Mouse (Mus musculus) midbrain, embryonic 14.5 days (tissue): Measurements from ENCODE around the gene Cdh20. TPM values are rescaled to one million over a fixed set of nuclear protein-coding genes. Genes with fewer than 3 reads are reported as not detected.

Source experiments
- ATAC-seq: fragments of 200-750 bp; cut with Nextera tagmentation; 2 replicates; pipeline ENCODE4 v1.8.0; 2017; ENCODE audit warnings: moderate number of reproducible peaks, moderate library complexity; ENCODE audit not compliant: low FRiP score, low TSS enrichment
- DNase-seq: peaks from one replicate; pipeline ENCODE4 v3.0.0-alpha.2; 2015
- H3K27ac ChIP-seq: fragments of 300-500 bp; sonication (generic); replicated peaks from 2 replicates; pipeline ENCODE4 v1.5.1; 2014; ENCODE audit warnings: mild to moderate bottlenecking, low read depth, low read length, moderate library complexity
- H3K27me3 ChIP-seq: fragments of 300-500 bp; sonication (generic); 2 replicates; pipeline ENCODE4 v1.6.1; 2014; ENCODE audit warnings: low read length, control low read depth, mixed read lengths; ENCODE audit not compliant: control insufficient read depth, insufficient read depth
- H3K36me3 ChIP-seq: fragments of 300-500 bp; sonication (generic); 2 replicates; pipeline ENCODE4 v1.6.1; 2014; ENCODE audit warnings: low read length, control low read depth; ENCODE audit not compliant: control insufficient read depth, insufficient read depth
- H3K4me1 ChIP-seq: fragments of 300-500 bp; sonication (generic); 2 replicates; pipeline ENCODE4 v1.6.1; 2014; ENCODE audit warnings: mild to moderate bottlenecking, antibody characterized with exemption, low read length, control low read depth; ENCODE audit not compliant: control insufficient read depth, insufficient read depth
- H3K4me2 ChIP-seq: fragments of 300-500 bp; sonication (generic); 2 replicates; pipeline ENCODE4 v1.6.1; 2014; ENCODE audit warnings: mild to moderate bottlenecking, low read length, moderate library complexity
- H3K4me3 ChIP-seq: fragments of 300-500 bp; sonication (generic); replicated peaks from 2 replicates; pipeline ENCODE4 v1.5.1; 2014; ENCODE audit warnings: low read depth, low read length
- H3K9ac ChIP-seq: fragments of 300-500 bp; sonication (generic); replicated peaks from 2 replicates; pipeline ENCODE4 v1.6.1; 2014; ENCODE audit warnings: mild to moderate bottlenecking, low read length, moderate library complexity
- H3K9me3 ChIP-seq: fragments of 300-500 bp; sonication (generic); 2 replicates; pipeline ENCODE4 v1.6.1; 2016; ENCODE audit warnings: low read length, control low read depth, mixed read lengths; ENCODE audit not compliant: control insufficient read depth
- WGBS: fragments of 180-500 bp; shearing (Covaris S2); extraction: QIAGEN DNeasy Blood & Tissue Kit; methylation state at CpG from one replicate; pipeline ENCODE4 v1.1.7; 2014; 5-methylcytosine and 5-hydroxymethylcytosine counted together
- polyA plus RNA-seq: library from polyadenylated mRNA; unstranded; fragments of >200 nt; fragmentation: Nextera tagmentation; extraction: Ambion mirVana; gene quantifications from 2 replicates; pipeline ENCODE4 v1.2.1, GENCODE M21; 2014

Cdh20 gene
- polyA plus RNA-seq: 1.4 and 1.8 TPM in 2 replicates

GRCm38 (mm10) chr1:104768371-104769249 lies at the start of gene Cdh20:
Gene Cdh20 (plus strand): TSS chr1:104768529.
- Histone ChIP-seq H3K27me3 (no peaks in the 10 kb centered on the region), H3K4me3 (peak within 1 kb of the TSS; percentile 61), H3K9me3 (no peaks in the 10 kb centered on the region), H3K36me3 (no peaks in the 10 kb centered on the region), H3K27ac (no peak within 1 kb of the TSS), H3K9ac (peak within 1 kb of the TSS; percentile 58), H3K4me1 (0 out of 2 replicates have a peak, but pooled peaks cover 9% of the 10 kb centered on the region), H3K4me2 (peak within 1 kb of the TSS; percentile 99)
- peak; percentile 66 for DNase-seq
- peak; percentile 71 for ATAC-seq
- under 1% methylated on average over 46 of the region's 46 CpGs for WGBS

GRCm38 (mm10) chr1:104746816-104747215 lies 21.5 kb upstream of the Cdh20 start:
- ATAC-seq (peak; percentile 40; the same call in 1 of the 2 replicates), DNase-seq (peak; percentile 53)
- no peak overlapping the region for H3K4me3 ChIP-seq
- H3K27me3 ChIP-seq: no peaks in the 10 kb centered on the region
- no peak overlapping the region for H3K4me2 ChIP-seq
- no peak overlapping the region for H3K9ac ChIP-seq
- no peaks in the 10 kb centered on the region for H3K36me3 ChIP-seq
- 0% methylated on average over 1 of the region's 1 CpGs for WGBS
- no peak overlapping the region for H3K27ac ChIP-seq
- H3K4me1 ChIP-seq: 0 out of 2 replicates have a peak, but pooled peaks cover 4% of the 10 kb centered on the region
- H3K9me3 ChIP-seq: no peaks in the 10 kb centered on the region

- Histone ChIP-seq H3K36me3 (no peaks in the 10 kb centered on the region), H3K27me3 (no peaks in the 10 kb centered on the region), H3K9me3 (no peaks in the 10 kb centered on the region), H3K9ac (no peak overlapping the region), H3K4me3 (no peak overlapping the region), H3K4me2 (no peak overlapping the region), H3K4me1 (0 out of 2 replicates have a peak, but pooled peaks cover 4% of the 10 kb centered on the region), H3K27ac (no peak overlapping the region)
- ATAC-seq: no peak
- 41% methylated on average over 4 of the region's 4 CpGs for WGBS
- DNase-seq: no peak
Measured at GRCm38 (mm10) chr1:104747438-104747837, 20.9 kb upstream of the Cdh20 start.

GRCm38 (mm10) chr1:104754483-104754882 lies 13.8 kb upstream of the Cdh20 start:
- H3K9ac ChIP-seq: no peak overlapping the region
- WGBS: 76% methylated on average over 8 of the region's 8 CpGs
- no peaks in the 10 kb centered on the region for H3K4me1 ChIP-seq
- DNase-seq (no peak), ATAC-seq (no peak)
- H3K27me3 ChIP-seq: no peaks in the 10 kb centered on the region
- H3K36me3 ChIP-seq: no peaks in the 10 kb centered on the region
- no peak overlapping the region for H3K4me2 ChIP-seq
- H3K4me3 ChIP-seq: no peak overlapping the region
- no peaks in the 10 kb centered on the region for H3K9me3 ChIP-seq
- H3K27ac ChIP-seq: no peak overlapping the region

DNA sequence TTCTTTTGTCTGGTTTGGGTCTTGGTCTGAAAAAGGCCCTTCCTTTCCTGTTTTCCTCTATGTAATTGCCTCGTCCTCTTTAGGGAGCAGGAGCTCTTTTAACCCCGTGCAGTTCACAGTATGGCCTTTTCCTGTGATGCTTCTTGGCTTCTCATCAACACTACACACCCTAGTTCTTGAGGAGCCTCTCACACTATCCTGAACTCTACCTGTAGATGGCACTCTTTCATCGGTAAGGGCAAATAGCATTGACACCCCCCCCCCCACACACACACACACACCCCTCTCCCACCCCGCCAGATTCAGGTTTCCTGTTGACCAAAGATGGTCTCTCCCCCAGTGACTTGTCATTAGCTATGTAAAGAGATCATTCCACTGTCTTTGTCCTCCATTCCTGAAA lies 12.4 kb upstream of the Cdh20 start:
- 36% methylated on average over 4 of the region's 4 CpGs for WGBS
- no peak for ATAC-seq
- no peak for DNase-seq

DNA sequence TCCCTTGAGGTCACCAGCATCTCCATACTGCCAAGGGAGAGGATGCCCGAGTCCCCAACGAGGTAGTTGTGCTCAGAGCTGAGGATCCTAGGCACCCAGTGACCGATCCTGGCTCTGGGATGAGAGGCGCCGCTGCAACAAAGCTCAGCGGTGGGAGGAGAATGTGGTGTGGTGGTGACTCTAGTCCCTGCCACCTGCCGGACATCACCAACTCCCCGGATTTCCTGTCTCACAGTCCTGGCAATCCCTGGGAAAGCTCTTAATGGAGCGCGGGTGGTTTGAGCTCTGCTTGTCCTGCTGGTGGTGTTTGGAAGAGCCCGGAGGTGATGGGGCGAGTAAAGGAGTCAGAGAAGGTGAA lies 900 bp downstream of the Cdh20 start:
- Histone ChIP-seq H3K27ac (no peak overlapping the region), H3K4me3 (peak overlapping the region; percentile 61), H3K9ac (peak overlapping the region; percentile 58), H3K4me2 (peak overlapping the region; percentile 99), H3K36me3 (no peaks in the 10 kb centered on the region), H3K9me3 (no peaks in the 10 kb centered on the region), H3K4me1 (0 out of 2 replicates have a peak, but pooled peaks cover 9% of the 10 kb centered on the region), H3K27me3 (no peaks in the 10 kb centered on the region)
- DNase-seq: peak; percentile 63
- WGBS: 0% methylated on average over 12 of the region's 12 CpGs
- peak; percentile 60 for ATAC-seq

More for the DNA sequence above, 12.4 kb upstream of the Cdh20 start:
- Histone ChIP-seq H3K27me3 (no peaks in the 10 kb centered on the region), H3K9me3 (no peaks in the 10 kb centered on the region), H3K4me1 (no peaks in the 10 kb centered on the region), H3K27ac (no peak overlapping the region), H3K4me2 (no peak overlapping the region), H3K9ac (no peak overlapping the region), H3K4me3 (no peak overlapping the region), H3K36me3 (no peaks in the 10 kb centered on the region)

GRCm38 (mm10) chr1:104771937-104772336 lies 3.6 kb downstream of the Cdh20 start:
- Histone ChIP-seq H3K9me3 (no peaks in the 10 kb centered on the region), H3K4me1 (0 out of 2 replicates have a peak, but pooled peaks cover 9% of the 10 kb centered on the region), H3K36me3 (no peaks in the 10 kb centered on the region), H3K27ac (no peak overlapping the region), H3K9ac (no peak overlapping the region), H3K27me3 (no peaks in the 10 kb centered on the region), H3K4me3 (no peak overlapping the region), H3K4me2 (no peak overlapping the region)
- ATAC-seq: no peak
- DNase-seq: peak; percentile 27
- WGBS: 44% methylated on average over 4 of the region's 4 CpGs

GRCm38 (mm10) chr1:104773207-104773606 lies 4.9 kb downstream of the Cdh20 start:
- no peak overlapping the region for H3K9ac ChIP-seq
- no peaks in the 10 kb centered on the region for H3K27me3 ChIP-seq
- no peak for ATAC-seq
- H3K4me2 ChIP-seq: no peak overlapping the region
- 0 out of 2 replicates have a peak, but pooled peaks cover 4% of the 10 kb centered on the region for H3K4me1 ChIP-seq
- H3K4me3 ChIP-seq: no peak overlapping the region
- no peak for DNase-seq
- H3K27ac ChIP-seq: no peak overlapping the region
- no peaks in the 10 kb centered on the region for H3K36me3 ChIP-seq
- 99% methylated on average over 2 of the region's 2 CpGs for WGBS
- H3K9me3 ChIP-seq: no peaks in the 10 kb centered on the region
